Mouse (Mus musculus) bone marrow, adult 2 months (tissue): ENCODE data around the gene Proca1.

Source experiments
- CTCF ChIP-seq: fragments of 200-500 bp; IDR thresholded peaks from 2 replicates; pipeline ENCODE4 v1.5.1; 2011; ENCODE audit warnings: low read length, control low read depth; ENCODE audit not compliant: control insufficient read depth, insufficient read depth
- POLR2A ChIP-seq: fragments of 200-500 bp; IDR thresholded peaks from 2 replicates; pipeline ENCODE4 v1.6.1; 2011; ENCODE audit warnings: low read depth, mild to moderate bottlenecking, control low read depth, low read length, borderline replicate concordance; ENCODE audit not compliant: control insufficient read depth

DNA sequence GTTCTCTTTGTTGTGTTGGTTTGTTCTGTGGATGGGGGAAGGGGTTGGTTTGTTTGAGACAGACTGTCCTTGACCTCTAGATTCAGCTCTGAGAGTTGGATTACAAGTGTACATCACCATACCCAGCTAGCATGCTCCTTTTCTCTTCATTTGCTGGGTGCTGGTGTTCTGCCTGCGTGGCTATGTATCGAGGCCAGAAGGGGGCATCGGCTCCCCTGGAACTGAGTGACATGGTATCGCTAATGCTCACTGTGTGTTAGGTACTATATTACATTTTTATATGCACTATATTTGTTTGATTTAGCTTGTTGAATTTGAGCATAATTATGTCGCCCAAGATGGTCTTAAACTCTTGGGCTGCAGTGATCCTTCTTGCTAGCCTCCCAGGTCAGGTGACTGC lies 47.0 kb upstream of the Proca1 start:
- TF ChIP-seq CTCF (peak; percentile 22; the same call in 1 of the 2 replicates), POLR2A (no peak)
